Mouse (Mus musculus) c-Kit-positive CD71-positive TER-119-positive erythroid progenitor cells, embryonic 14.5 days (primary cell): ENCODE measurements around the gene Itm2c.

ENCODE experiments used
- DNase-seq: peaks from one replicate; pipeline ENCODE4 v3.0.0-alpha.2; 2013; ENCODE audit warnings: low spot score

The Itm2c gene

DNA sequence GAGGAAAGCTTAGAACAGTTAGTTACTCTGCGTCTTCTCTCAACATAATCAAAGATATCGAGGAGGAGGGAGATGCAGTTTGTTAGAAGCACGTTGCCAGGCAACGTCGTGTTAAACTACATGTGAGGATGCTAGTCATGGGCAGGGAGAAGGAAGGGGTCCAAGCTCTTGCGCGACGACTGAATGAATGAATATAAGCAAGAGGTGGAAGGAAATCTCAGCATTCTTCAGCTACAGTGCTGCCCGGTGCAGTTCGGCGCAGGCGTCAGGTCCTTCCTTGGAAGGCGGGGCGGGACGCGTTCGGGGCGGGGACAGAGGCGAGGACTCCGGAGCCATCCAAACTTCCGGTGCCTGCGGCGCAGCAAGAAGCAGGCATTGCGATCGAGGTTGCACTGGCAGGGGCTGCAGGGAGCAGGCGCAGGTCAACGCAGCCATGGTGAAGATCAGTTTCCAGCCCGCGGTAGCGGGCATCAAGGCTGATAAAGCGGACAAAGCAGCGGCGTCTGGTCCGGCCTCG is at the start of gene Itm2c:
Gene Itm2c, plus strand, starts transcription at position 51 of the 517 bp plus-strand sequence.
- DNase-seq = peak; percentile 60

DNA sequence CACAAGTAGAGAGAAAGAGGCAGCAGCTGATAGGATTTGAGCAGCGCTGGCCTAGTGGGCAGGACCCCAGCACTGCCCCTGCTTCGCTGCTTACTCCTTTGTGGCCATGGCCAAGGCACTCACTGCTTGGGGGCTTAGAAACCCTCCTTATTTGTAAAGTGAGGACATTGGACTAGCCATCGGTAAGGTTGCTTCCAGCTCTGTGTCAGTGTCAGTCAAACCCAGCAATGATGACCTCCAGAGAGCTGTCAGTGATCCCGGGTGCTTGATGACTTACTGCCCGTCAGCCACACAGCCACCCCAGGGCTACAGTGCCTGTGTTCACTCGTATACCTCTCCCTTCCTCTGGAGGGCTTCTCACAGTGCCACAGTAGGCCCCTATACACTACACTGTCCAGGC is 49.1 kb upstream of the Itm2c start:
- DNase-seq = no peak

DNA sequence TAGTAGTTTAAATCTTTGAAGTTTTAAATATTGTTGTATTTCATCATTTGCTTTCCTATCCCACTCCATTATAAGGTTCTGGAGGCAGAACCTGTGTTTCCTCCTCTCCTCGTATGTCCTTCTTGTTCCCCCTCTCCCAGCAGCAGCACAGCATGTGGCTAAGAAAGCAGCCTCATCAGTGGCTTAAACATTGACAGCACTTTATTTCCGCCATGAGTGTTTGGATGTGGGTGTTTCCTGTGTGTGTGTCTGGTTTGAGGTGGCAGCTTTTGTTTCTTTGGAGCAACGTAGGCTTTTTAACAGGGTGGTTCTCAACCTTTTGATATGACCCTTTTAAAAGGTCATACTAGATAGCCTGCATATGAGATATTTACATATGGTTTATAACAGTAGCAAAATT is 48.6 kb upstream of the Itm2c start:
- no peak for DNase-seq

DNA sequence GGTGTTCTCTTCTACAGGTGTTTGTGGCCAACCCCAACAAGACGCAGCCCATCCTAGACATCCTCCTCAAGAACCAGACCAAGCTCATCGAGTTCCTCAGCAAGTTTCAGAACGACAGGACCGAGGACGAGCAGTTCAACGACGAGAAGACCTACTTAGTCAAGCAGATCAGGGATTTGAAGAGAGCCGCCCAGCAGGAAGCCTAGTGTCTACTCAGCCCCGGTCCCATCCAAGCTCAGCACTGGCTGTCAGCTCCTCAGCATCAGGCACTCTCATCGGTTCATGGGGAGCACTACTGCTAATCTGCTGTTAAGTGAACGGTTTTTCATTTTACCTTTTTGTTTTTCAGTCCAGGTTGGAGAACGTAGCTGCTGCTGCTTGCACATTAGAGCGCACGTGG is 45.1 kb upstream of the Itm2c start:
- no peak for DNase-seq

DNA sequence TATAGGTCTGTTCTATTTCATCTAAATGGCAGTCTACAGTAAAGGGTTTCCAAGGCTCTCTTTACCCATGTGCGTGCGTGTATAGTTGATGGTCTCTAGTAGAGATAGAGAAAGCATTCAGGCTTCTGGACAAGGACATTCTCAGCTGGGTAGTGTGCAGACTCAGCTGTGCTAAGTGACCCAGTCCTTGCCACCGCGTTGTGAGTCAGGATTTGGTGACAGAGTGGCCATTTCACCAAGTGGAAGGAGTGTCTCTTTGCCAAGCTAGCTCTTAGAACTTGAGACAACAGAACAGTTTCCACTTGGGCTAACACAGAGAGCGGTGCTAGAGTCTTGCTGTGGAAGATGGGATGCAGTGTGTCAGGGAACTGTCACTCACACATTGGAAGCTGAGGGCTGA is 43.2 kb upstream of the Itm2c start:
- no peak for DNase-seq

DNA sequence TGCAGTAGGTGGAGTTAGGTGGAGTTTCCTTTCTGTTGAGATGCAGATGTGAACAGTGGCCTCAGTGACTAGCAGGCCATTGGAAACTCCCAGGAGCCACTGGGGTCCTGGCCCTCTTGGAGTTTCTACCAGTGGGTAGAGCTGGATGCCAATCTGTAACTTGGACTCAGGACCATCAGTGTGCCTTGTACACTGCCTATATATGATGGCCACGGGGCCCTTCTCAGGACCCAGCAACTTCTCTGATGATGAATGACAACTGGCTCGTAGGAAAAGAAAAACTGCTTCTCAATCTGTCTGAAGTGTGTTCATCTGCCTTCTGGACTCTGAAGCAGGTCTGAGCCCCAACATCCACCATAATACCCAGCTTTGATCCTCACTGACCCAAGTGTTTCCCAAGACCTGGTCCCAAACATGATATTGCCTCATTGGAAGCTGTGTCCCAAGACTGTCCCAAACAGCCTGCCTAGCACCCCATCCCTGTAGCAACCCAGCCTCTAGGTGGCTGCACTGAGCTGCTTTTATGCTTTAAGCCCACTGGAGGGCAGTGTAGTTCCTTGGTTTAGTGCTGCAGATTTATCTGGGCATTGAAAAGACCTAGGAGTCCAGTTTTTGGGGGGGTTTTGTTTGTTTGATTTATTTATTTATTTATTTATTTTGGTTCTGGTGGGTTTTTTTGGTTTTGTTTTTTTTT is 40.9 kb upstream of the Itm2c start:
- peak; percentile 59 for DNase-seq

DNA sequence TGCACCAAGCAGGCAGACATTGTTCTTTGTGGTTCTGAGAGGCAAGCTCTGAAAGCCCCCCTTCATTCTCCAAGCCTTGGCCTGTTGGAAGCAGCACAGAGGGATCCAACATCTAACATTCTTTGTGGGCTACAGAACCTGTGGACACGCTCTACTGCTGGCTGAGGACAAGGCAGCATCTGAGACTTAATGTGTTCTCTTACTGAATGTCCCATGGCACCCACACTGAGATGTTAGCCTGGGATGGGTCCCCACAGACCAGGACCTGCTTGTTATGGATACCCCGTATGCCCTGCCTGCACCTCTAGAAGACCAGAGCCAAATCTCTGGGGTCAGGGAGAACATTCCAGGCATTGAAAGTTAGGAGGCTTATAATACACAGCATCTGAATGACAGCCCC is 40.2 kb upstream of the Itm2c start:
- DNase-seq = no peak

DNA sequence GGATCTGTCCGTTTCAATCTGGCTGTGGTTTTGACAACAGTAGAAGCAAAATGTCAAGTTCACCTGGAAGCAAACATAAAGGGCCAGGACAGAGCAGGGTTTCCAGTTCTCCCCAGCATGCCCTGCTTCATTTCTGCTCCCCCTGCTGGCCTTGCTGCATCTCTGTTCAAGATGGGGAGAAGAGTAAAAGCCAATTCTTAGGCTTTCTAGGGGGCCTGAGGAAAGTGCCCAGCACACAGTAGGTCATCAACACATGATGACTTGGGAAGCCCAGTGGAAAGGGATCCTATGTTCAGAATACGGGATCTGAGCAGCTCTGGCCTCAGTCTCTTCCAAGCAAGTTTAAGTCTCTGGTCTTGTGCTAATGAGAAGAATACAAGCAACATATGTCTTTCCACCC is 39.6 kb upstream of the Itm2c start:
- DNase-seq = no peak

DNA sequence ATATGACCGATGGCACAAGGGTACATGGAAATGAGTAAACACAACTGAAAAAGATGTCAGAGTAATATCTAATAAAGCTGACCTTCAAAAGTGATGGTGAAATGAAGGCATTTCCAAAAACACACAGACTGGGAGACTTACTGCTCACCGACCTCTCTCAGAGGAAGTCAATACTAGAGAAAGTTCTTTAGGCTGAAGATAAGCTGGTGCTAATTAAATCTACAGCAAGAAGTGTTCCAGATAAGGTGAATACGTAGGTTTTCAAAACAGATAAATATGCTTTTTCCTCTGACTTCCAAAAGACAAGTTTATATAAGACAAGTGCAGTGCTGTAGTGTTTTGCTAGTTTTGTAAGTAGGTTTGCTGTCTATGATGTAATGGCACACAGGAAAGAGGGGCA is 37.8 kb upstream of the Itm2c start:
- DNase-seq = no peak

DNA sequence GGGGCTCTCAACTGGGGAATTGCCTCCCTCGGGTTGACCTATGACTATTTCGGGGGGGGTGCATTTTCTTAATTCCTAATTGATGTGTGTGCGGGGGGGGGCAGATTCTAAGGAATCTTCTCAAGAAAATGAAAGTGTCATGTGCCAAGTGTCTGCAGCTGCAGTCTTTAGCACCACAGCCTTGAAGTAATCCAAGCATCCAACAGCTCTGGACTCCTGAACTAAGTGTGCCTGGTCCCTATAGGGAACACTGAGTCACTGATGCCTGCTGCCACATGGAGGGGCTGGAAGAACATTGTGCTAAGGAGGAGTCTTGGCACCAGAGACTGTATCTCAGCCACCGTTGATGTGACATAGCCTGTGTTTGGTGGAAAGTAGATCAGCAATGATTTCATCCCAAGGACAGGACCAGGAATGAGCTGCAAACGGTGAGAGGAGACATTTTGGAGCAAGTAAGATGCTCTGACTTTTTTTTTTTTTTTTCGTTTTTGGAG is 36.8 kb upstream of the Itm2c start:
- DNase-seq = no peak

DNA sequence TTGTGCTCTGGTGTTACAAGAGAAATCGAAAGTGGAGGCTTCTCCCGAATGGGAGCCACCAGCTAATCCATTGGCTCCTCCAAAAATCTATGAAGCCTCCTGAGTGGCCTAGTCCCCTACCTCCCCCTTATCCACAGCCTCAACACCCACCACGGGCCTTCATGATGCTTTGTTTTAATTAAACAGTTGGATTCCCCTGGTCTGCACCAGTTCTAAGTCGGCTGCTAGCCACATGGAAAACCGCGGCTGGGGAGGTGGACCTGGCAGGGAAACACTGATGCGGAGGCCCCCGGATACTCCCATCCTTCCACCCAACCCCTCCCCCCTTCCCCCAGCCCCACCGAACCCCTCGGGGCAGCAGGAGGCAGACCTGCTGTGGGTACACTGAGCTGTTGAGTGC is 29.7 kb upstream of the Itm2c start:
- no peak for DNase-seq

DNA sequence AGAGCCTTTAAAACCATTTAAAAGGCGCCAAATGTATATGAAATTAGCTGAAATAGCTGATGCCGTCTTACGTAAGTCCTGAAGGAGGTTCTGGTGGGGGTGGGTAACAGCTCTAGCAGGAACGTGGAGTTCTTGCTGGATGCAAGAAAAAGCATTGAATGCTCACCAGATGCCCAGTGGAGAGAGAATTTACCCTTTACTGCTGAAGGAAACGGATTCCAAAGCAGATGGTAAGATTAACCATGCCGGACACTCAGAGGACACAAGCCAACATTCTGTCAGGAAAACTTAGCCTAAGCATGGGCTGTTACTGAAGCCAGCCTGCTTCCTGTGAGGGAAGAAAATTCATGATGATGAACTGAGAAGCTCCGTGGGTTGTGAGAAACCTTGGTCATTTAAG is 24.1 kb upstream of the Itm2c start:
- DNase-seq = no peak

DNA sequence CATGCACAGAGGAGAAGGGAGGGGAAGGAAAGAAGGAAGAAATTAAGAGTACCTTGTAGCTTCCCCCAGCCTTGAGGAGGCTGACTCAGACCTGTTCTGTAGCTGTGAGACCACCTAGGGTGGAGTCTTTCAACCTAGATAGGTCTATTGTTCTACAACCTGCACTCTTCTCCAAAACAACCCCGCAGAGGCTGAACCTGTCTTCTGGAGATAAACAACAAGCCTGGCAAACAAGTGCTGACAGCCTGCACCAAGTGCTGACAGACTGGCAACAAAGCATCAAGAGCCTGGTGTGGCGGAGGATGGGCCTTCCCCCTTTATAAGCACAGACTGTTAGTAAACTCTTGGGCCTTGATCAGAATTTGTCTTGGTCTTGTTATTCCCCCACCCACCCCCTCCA is 23.5 kb upstream of the Itm2c start:
- no peak for DNase-seq

DNA sequence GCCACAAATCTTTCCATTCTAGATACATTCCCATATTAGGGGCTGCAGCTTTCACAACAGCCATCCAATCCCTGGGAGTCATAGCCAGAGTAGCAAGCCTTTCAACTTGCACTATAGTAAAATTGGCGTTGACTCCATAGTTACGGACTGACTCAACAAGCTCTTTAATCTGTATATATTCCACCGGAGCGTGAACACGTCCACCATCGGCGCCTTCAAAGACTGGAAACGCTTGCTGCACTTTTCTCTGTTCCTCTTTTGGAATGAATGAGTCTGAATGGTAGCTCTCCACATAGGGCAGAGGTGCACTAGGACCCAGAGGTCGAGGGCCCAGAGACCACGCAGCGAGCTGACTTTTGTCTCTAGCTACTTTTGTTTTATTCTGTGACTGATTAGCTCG is 12.1 kb upstream of the Itm2c start:
- no peak for DNase-seq

DNA sequence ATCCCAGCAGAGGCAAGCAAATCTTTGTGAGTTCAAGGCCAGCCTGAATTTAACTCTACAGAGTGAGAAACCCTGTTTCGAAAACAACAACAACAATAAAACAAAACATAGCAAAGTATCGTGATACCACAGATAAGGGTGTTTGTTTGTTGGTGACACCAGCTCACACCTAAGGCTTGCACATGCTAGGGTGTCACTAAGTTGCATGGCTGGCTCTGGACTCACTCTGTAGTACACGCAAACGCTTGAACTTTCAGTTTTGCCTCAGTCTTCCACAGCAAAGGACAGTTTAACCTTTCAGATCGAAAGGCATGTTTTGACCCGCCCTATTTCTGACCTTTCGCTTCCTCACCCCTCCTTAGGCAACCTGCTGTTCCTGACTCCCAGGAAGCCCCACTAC is 6.9 kb upstream of the Itm2c start:
- DNase-seq = no peak

DNA sequence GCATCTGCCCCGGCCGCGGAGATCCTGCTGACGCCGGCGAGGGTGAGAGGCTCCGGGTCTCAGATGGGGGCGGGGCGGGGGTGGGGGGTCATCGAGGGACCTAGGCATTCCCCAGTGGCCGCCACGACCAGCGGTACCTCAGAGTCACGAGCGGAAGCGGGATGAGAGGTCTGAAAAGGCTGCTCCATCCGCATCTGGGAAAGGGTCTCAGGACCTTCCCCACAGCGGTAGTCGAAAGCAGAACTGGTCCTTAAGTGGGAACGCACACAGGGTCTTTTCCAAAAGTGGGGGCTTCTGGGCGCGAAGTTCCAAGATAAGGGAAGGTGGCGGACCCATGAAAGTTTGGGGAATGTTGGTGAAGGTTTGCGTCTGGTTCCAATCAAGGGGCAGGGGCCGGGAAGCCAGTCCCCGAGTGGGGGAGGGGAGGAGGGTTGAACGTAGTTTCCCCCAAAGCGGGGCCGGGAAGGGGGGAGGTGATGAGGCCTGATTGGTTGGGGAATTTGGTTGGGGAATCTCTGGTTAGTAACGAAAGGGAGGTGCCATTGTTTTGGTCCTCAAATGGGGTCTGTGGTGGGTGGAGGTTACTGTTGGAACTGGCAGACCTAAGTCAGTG is 773 bp downstream of the Itm2c start:
- no peak for DNase-seq

DNA sequence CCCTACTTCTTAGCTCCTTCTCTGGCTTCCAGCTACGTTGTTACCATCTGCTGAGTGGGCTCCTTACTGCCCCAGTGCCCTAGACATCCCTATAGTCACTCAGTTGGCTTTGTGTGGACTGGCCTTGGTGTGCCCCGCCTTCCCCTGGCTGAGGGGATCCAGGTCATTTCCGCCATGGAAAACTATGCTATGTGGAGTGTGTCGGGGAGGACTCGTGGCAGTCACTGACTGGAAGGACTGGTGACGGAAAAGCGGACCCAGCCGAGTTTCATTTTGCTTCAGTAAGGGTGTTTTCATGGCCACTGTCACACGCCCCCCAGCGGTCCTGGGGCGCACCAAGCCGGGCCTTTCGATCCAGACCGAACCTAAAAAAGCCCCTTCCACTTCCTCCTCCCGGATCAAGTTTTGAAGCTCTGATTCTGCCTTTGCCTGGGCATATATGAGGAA is 1.3 kb downstream of the Itm2c start:
- DNase-seq = peak; percentile 44

DNA sequence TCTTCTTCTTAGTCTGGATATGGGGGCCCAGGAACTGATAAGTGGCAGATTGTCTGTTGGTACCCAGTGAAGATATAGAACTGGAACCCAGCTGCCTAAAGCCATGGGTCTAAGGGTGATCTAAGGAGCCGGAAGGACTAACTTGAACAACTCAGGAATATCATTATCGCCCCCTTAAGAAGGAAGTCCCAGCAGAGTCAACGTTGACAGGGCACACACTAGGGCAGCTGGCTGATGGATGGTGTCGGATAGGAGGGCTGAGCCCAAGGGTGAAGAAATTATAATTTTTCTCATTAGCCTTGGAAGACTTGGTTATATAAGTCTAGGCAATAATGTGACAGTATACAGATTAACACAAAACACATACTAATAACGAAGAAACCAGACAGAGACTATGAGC is 2.0 kb downstream of the Itm2c start:
- no peak for DNase-seq

DNA sequence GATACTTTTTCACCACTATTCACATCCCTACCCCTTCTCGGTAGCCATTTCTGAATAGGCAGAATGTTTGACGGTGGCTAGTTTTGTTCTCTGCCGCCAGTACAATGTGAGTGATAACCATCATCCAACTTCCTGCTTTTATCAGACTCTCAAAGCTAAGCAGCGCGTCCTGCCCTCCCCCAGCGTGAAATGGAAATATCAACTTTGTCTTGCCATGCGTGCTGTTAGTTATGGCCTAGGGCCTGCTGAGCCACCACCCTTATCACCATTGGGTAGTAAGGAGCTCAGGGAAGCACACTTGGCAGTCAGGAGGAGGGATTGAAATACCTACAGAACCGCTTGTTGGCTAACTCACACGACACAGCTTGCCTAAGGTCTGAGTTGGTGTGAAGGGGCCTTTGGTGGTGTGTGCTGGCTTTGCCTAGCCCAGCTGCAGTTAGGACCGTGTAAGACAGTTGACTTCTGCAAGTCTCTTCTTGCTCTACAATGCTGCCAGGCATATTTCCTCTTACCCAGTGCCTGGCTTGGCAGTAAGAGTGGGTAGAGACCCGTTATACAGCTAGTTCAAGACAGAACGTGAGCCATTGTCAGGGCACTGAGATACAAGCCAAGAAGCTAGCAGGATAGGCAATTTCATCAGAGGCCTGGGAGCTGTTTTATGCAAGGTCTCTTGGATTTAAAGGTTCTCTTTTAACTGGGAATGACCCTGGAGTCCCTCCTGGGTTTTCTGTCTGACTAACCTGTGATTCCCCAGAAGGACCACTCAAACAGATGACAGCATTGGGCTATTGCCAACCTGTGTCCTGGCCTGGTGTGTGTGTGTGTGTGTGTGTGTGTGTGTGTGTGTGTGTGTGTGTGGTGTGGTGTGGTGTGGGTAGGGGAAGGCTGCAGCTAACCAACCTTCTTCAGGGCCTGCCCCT is 3.0 kb downstream of the Itm2c start:
- no peak for DNase-seq

DNA sequence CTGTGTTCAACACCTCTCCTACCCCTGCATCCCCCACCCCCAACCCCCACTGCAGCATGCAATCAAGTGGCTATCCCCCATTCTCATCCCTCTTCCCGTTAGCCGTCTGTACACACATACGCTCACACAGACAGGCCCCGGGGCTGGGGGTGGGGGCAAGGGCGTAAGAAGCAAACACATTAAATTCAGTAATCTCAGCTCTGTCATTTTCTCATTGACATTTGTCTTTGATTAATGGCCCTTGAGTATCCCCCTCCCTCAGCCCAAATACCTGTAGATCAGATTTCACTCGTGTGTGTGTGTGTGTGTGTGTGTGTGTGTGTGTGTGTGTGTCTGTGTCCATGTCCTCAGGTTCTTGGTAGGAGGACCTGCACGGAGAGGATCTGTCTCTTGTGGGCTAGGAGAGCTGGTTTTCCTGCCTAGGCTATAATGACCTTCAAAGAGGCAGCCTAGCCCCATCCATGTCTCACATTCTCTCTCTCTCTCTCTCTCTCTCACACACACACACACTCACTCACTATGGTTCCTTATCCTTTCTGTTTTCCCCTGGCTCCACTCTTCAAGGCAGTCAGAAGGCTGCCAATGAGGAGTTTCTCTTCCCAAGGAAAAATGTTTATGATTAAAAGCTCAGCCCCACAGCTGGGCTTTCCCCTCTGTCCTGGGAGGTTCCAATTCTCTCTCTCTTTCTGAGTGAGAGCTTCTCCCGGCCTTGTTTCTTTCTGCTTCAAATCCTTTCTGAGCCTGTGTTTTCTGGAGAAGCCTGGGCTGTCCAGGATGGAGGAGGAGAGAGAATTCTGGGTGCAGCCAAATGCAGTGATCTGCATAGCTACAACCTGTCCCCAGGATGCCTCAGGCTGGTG is 4.0 kb downstream of the Itm2c start:
- no peak for DNase-seq

DNA sequence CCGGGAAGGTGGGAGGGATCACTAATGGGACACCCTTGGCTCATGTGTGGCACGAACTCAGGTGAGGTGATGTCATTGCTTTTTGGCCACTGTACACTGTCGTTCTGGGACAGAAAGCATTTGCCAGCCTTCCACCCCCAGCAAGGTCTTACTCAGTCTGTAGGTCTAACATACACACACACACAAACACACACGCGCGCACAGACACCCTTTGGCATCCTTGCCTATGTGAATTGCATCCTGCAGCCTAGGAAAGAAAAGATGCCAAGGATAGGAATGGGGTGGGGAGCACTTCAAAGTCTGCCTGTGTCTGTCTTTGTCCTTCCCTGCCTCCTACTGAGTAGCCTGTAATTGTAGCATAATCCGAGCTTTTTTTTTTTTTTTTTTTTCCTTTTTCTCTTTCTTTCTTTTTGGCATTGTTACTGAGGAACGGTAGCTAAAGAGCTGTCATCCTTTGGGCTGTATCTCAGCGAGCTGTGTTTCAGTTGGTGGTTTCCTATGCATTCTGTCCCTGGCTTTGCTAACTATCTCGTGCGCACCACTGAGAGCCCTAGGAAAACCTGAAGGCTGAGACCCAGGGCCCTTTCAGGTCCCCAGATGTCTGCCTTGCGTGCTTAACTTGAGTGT is 4.8 kb downstream of the Itm2c start:
- DNase-seq = no peak
